Mouse (Mus musculus) erythroblast, embryonic 14.5 days (primary cell): ENCODE data around the gene Iqsec1.

ENCODE experiments used
- GATA1 ChIP-seq: IDR thresholded peaks from 2 replicates; pipeline ENCODE4 v1.6.1; 2012; ENCODE audit warnings: low read length, inconsistent platforms, mixed read lengths
- TAL1 ChIP-seq: IDR thresholded peaks from 3 replicates; pipeline ENCODE4 v1.6.1; 2012; ENCODE audit warnings: low read length, inconsistent platforms, mixed read lengths

GRCm38 (mm10) chr6:90618274-90618673 lies 370.2 kb downstream of the Iqsec1 start:
- no peak for TF ChIP-seq GATA1
- TF ChIP-seq TAL1, result no peak
